Mouse (Mus musculus) ovary, adult 10 weeks (tissue): ENCODE measurements around the gene Mthfsd. TPM values are rescaled to one million over a fixed set of nuclear protein-coding genes. Genes with fewer than 3 reads are reported as not detected.

Source experiments
- polyA plus RNA-seq: library from polyadenylated mRNA; stranded (reverse); fragments of 350-450 nt; fragmentation: Illumina TruSeq; extraction: RNeasy Lipid Tissue Mini Kit (QIAGEN cat#74804); gene quantifications from one replicate; pipeline ENCODE4 v1.2.3, GENCODE M21; 2014

The Mthfsd gene
- polyA plus RNA-seq = 1.5 TPM

DNA sequence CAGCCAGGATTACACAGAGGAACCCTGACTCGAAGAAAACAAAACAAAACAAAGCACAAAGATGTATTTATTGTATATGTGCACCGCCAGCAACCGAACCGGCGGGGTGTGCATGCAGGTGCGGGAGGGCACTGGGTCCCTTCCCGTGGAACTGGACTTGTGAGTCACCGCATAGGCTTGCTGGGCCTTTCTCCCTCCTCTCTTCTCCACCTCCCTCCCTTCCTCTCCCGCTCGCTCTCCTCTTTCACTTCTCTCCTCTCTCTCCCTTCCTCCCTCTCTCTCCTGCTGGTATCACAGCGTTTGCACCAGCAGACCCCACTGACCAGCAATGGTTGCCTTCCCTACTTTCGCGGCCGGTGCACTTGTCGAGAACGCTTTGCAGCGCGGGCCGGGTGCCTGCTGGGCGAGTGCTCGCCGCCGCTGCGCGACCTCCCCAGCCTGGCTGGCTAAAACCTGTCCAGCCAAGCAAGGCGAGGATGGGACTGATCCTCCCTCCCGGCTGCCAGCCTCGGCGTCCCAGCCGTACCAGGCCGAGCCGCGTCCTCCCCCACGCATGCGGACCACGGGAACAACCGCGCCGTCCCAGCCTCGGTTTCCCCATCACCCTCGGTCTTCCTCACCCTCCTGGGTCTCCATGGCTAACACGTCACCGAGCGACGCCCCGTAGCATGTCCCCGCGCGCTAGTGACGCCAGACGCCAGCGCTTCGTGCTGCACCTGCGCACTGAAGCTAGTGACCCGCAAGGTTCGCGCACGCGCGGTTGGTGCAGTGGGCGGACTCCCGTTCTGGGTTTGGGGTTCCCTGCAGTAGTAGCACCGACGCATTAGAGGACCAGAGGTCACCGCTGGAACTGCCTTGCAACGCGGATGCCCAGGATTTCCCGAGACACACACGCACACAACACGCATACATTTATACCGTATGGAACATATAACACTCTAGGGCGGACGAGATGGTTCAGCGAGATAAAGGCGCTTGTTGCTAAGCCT lies at the start of gene Mthfsd:
Mthfsd (minus strand) TSS at position 725 of the 989 bp plus-strand sequence.

DNA sequence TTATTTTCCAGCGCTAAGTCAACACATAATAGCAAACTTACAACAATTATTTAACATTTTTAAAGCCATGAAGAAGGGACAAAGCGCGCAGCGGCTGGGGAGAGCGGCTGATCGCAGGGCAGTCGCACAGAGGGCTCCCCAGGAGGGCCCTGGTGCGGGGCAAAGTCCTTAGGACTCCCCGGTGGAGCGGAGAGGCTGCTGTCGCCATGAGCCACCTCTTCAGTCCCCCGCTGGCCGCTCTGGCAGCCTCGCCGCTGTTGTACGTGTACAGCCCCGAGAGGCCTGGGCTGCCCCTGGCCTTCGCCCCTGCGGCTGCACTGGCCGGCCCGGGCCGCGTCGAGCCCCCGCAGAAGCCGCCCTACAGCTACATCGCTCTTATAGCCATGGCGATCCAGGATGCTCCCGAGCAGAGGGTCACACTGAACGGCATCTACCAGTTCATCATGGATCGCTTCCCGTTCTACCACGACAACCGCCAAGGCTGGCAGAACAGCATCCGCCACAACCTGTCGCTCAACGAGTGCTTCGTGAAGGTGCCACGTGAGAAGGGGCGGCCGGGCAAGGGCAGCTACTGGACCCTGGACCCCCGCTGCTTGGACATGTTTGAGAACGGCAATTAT lies 19.7 kb upstream of the Mthfsd start, which contains the start of gene Foxl1:
Foxl1 (plus strand) TSS at position 185 of the 620 bp plus-strand sequence.

DNA sequence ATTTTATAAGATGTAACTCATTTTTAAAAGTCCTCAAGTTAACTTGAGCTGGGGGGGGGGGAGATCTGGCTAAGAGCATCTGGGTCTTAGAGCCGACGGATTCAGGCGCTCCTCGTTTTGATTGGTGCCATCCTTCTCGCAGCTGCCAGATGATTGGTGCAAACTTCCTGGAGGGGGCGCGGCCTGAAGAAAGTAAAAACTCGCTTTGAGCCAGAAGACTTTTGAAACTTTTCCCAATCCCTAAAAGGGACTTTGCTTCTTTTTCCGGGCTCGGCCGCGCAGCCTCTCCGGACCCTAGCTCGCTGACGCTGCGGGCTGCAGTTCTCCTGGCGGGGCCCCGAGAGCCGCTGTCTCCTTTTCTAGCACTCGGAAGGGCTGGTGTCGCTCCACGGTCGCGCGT lies 7.8 kb upstream of the Mthfsd start, which contains the start of gene Foxc2:
Foxc2 (plus strand) TSS at position 224 of the 400 bp plus-strand sequence.

DNA sequence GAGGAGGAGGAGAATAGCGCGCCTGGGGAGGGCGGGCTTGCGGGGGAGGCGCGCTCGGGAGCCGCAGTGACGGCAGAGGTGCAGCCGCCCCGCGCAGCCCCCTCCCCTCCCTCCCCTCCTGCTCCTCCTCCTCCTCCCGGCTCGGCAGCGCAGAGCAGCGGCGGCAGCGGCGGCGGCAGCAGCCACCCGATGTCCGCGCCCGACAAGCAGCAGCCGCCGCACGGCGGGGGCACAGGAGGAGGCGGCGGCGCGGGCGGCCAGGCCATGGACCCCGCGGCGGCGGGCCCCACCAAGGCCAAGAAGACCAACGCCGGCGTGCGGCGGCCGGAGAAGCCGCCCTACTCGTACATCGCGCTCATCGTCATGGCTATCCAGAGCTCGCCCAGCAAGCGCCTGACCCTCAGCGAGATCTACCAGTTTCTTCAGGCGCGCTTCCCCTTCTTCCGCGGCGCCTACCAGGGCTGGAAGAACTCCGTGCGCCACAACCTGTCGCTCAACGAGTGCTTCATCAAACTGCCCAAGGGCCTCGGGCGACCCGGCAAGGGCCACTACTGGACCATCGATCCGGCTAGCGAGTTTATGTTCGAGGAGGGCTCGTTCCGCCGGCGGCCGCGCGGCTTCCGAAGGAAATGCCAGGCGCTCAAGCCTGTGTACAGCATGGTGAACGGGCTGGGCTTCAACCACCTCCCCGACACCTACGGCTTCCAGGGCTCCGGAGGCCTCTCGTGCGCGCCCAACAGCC lies 23.8 kb downstream of the Mthfsd start, which contains the start of gene Foxf1:
Foxf1 (plus strand) TSS at position 177 of the 742 bp plus-strand sequence.

Other genes with a start within 250 kb of the Mthfsd start
- 1.1 TPM for gene Foxf1, start 24.0 kb downstream of the Mthfsd start, polyA plus RNA-seq
- gene Foxc2, start 7.8 kb upstream of the Mthfsd start, polyA plus RNA-seq = 0.68 TPM
- gene Foxl1, start 19.5 kb upstream of the Mthfsd start, polyA plus RNA-seq = not detected